Mouse (Mus musculus) cerebellum, adult 9-11 months (tissue): Measurements from ENCODE around the gene Tlx1.

Experiments
- DNase-seq: peaks from one replicate; pipeline ENCODE4 v3.0.0; 2022

The Tlx1 gene

DNA sequence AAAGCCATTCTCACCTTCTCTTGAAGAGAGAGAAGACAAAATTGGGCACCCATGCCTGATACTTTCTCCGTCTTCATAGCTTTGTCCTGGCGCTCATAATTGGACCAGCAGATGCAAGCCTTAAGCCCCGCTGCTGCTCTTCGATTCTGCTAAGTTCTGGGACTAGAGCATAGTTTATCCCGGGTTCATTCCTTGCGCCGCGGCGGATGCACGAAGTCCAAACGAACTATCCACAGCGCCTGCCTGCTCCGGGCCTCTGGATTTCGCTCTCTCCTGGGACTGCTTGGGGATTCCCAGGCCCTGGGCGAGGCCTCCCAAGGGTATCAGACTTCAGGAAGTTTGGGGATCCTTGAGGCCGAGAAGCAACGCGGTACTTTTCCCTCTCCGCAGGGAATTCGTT, 8.4 kb downstream of the Tlx1 start:
- DNase-seq: no peak

DNA sequence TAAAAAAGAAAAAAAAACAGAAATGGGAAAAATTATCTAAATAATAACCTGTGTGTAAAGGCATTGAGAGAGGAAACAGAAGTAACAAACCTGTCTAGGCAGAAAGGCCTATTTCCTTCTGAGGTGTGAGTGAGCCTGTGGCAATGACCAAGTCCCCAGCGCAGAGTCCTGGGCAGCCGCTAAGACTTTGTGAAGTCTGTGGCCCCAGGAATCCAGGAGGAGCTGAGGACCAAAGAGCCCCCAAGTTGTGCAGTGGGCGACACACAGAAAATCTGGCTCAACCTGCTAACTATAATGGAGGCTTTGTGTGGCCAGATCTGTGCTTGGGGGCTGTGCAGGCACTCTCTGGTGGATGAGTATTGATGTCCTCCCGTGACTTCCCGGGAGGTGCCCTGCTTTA, 9.0 kb downstream of the Tlx1 start:
- DNase-seq: no peak

DNA sequence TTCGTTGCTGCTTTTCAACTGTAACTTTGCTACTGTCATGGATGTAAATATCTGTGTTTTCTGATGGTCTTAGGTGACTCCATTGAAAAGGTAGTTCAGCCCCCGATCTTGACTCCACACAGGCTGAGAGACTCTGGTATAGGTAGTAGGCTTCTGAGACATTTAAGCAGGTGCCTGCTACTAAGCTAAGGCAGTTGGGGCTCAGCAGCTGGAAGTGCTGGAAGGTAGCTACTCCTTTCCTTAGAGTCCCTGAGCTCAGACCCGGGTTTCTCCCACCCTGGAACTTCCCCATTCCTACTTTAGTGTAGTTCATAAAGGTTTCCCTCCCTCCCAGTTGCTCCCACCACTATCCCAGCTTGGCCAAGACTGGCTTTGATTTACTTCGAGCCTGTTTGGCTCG, 9.5 kb downstream of the Tlx1 start:
- DNase-seq: no peak

DNA sequence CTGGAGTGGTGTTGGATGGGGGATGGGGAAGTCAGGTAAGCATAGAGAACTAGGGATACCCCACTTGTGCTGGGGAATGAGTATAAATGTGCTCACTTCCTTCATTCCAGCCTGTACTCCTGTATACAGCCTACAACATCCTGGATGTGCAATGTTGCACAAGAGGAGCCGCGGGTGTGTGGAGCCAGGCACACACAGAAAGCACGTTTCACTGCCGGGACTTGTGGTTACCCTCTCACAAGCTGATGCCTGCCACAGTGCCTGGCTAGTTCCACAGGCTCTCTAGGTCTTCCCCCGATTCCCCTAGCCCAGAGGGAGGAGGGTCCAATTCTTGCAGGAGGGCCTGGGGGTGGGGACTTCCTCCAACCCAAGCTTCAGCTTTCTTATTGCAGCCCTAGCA, 10.0 kb downstream of the Tlx1 start:
- no peak for DNase-seq

DNA sequence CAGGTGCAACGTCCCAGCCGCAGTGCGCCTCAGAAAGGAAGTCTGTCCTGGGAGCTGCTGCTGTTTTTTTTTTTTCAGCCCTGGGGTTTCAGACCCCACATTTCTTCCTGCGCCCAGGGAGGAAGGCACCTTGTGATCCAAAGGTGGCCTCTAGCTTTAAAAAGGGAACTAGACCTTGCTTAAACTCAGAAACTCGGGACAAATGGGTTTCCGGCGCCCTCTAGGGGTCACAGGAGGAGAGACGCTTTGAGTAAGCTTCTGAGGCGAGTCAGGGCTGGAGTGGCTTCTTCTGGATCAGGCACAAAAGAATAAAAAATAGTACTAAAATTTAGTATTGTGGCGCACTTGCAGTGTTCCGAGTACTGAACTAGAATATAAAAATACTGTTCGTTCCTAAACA, 10.6 kb downstream of the Tlx1 start:
- peak; percentile 26 for DNase-seq

DNA sequence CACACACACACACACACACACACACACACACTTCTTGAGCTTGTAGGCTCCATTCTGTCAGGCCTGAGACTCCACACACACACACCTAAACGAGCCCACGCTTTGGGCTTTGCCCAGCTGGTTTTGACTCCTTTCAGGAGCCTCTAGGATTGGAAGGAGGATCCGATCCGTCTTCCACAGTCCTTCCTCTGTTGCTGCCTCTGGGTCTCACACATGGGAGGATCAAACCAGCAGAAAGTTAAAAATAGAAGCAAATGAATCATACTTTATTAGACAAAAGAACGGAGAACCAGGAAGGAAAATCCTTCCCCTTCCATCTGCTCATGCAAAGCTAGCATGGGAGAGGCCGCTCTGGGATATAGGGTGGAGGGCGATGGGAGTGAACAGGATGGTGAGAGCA, 11.7 kb downstream of the Tlx1 start:
- DNase-seq: no peak

DNA sequence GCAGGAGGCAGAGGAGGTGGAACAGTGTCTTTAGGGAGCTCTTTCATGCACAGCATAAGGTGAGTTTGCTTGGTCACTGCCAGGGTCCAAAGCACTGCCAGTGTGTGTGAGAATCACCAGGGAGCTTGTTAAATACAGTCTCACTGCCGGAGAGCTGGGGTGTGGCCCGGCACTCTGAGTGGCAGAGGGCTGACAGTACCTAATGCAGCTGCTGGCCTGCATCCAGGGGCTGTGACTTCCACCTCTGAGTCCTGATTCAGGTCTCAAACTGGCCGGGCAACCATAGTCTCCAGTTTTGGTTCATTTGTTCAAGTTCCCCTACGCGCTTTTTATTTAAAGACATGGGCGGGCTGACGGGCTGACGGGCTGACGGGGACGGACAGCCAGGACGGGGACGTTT, 12.4 kb downstream of the Tlx1 start:
- DNase-seq: no peak

DNA sequence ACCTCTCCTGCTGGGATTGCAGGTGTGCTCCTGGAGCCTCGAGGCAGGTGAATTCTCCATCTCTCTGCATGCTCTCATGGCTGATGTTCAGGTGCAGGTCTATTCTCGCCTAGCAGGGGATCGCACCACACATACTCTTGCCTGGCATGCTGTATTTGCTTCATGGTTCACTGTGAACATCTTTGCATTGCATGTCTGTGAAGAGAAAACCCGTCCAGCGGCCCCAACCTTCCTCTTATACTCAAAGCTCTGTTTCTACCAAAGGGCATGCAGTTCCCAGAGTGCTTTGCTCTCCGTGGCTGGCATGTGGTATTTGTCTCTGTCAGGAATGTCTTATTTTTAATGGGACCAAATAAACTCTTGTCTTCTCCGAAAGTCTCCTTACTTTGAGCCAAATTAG, 20.0 kb downstream of the Tlx1 start:
- DNase-seq: no peak

DNA sequence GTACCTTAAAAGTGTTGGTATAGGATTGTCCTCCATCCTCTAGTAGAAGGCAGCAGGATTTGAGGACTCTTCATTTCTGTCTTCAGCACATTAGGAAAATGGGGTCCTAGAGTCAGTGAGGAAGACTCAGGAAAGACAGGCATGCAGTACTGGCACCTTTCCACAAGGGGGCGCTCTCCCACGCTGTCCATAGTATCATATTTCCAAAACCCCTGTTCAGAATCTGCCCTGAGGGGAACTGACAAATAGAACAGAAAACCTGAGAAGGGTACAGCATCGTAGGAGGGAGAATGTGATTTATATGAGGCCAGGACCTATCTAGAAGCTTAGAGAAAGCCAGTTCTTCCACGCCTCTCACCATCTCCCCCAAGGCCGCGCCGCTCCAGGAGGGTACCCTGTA, 24.3 kb downstream of the Tlx1 start:
- DNase-seq: no peak

DNA sequence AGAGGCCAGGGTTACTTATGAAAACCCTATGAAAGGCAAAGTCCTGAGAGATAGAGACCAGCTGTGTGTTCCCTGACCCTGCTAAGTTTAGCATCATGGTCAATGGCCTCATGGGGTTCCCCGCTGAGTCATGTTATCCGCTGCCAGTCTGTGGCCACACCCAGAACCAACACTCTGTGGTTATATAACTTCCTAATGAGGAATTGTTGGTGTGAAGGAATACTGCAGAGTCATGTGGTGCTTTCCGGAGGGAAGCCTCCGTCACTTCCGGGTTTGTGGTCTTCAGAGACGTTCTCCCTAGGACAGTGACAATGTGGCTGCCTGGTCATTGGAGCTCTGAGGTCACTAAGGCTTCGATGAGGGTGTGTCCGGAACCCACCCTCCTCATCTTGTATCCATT, 25.8 kb downstream of the Tlx1 start:
- DNase-seq: no peak

DNA sequence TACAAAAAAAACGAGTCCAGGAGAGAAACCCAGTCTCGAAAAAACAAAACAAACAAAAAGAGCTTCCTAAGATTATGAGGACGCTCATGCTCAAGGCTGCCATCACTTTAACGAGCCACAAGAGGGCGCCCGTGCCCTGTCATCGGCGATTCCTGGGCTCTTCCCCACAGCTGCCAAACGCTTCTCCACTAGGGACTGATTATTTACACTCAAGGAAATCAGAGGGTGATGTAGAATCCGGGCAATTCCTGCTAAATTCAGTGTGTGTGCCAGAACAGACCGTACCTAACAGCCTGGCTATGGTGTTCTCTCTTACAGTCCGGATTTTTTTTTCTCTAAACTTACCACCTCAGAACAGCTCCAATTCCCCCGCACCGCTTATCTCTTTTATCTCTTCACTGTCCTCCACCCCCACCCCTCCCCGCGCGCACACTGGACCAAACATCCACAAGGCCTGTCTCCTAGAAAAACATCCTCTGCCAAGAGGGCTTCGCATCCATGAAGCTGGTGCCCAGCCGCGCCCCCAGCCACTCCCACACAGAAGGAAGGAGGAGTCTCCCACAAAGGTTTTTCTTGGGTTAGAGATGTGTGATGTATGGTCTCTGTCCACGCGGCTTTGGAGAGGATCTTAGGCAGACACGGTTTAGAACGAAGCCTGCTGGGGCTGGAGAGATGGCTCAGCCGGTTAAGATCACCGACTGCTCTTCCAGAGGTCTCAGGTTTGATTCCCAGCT, 26.7 kb downstream of the Tlx1 start:
- peak; percentile 38 for DNase-seq

DNA sequence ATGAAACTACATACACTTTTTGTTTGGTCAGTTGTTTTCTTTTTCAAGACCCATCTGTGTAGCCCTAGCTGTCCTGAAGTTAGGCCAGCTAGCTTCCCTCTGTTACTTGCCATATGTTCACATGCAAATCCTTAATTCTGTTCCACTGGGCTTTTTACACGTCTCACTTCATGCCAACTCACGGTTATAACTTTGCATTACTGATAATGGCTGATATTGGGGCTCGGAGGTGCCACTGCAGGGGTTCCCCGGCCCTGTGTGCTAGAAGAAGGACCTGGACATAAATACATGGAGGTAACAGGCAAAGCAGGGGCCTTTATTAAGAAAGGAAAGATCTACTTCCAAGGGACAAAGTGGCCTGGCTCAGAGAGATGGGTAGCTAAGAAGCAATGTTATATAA, 29.0 kb downstream of the Tlx1 start:
- no peak for DNase-seq

DNA sequence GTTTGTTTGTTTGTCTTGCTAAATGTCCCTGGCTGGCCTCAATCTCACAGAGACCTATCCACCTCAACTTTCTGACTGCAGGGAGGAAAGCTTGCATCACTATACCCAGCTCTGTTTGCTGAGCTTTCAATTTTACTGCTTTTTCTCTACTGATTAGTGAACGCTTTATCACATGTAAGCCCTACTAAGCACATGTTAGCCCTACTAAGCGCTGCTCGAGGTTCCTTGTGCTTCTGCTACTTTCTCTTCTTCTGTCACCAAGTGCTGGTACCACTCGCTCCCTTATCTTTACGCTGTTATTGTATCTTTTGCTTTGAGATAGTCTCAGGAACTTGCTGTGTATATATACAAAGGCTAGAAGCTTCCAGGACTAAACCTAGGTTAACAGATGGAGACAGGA, 30.0 kb downstream of the Tlx1 start:
- no peak for DNase-seq

DNA sequence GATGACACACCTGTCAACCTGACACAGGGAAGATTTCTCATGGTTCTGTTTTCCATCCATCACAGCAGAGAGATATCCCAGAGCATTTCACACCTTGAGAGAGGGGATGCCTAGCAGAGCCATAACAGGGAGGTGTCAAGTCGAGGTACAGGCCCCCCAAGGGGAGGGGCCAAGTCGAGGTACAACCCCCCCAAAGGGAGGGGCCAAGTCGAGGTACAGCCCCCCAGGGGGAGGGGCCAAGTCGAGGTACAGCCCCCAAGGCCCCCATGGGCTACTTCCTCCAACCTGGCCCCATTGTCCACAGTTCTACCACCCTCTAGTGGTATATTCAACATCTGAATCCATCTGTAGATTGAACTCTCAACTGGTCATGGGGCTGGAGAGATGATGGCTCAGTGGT, 44.2 kb downstream of the Tlx1 start:
- no peak for DNase-seq

DNA sequence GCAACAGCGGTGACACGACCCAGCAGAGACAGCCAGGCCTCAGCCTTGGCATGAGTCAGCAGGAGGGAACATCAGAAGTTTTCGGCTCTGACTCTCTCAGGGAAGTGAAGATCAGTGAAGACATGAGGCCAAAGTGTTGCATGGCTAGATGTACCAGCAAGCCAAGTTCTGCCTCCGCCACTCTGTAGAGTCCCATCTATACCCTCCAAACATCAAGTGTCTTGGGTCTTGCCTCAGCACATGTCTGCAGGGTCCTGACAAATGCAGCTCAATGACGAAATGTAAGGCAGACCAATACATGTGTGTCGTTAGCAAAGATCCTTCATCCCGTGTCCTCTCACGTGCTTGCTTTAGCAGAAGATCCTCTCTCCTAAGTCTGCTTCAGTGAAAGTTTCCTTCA, 46.5 kb downstream of the Tlx1 start:
- no peak for DNase-seq

DNA sequence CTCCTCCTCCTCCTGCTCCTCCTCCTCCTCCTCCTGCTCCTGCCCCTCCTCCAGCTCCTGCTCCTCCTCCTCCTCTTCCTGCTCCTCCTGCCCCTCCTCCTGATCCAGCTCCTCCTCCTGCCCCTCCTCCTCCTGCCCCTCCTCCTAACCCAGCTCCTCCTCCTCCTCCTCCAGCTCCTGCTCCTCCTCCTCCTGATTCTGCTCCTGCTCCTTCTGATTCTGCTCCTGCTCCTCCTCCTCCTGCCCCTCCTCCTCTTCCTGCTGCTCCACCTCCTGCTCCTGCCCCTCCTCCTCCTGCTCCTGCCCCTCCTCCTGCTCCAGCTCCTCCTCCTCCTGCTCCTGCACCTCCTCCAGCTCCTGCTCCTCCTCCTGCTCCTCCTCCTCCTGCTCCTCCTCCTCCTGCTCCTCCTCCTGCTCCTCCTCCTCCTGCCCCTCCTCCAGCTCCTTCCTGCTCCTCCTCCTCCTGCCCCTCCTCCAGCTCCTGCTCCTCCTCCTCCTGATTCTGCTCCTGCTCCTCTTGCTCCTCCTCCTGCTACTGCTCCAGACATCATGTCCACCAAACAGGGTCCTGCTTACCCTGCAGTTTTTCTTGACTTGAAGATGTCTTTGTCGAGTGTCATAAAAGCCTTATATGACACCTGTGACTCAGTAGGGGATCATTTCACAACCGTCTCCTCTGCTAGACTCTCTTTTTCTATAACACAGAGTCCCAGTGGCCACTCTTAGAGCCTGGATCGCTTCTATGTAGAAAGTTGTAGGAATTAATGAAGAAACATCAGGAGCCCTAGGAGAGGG, 55.0 kb downstream of the Tlx1 start:
- DNase-seq: no peak
